Mouse (Mus musculus) G1E (cell line): ENCODE results near the gene Ap2b1. TPM values are rescaled to one million over a fixed set of nuclear protein-coding genes. Genes with fewer than 3 reads are reported as not detected.
"Not testable (repeated sequence)": the region's sequence is repeated elsewhere in the genome, so short reads cannot be mapped to it uniquely, and the experiment has no call there.

ENCODE experiments used
- ATAC-seq: 2 replicates; pipeline ENCODE4 v1.8.0; 2016; ENCODE audit warnings: mild to moderate bottlenecking; ENCODE audit not compliant: insufficient number of reproducible peaks, poor library complexity, low FRiP score, severe bottlenecking; ENCODE audit errors: extremely low read depth
- DNase-seq: peaks from one replicate; pipeline ENCODE4 v3.0.0; 2012; ENCODE audit warnings: low spot score
- H3K27me3 ChIP-seq: 2 replicates; pipeline ENCODE4 v1.6.1; 2012; ENCODE audit warnings: mild to moderate bottlenecking, low read length, inconsistent platforms; ENCODE audit not compliant: insufficient read depth
- H3K36me3 ChIP-seq: replicated peaks from 2 replicates; pipeline ENCODE3; 2012; ENCODE audit warnings: mild to moderate bottlenecking, inconsistent platforms
- H3K4me1 ChIP-seq: 2 replicates; pipeline ENCODE4 v1.6.1; 2012; ENCODE audit warnings: low read depth, low read length, inconsistent platforms, mixed read lengths; ENCODE audit not compliant: insufficient read depth
- H3K4me3 ChIP-seq: 2 replicates; pipeline ENCODE4 v1.5.1; 2012; ENCODE audit warnings: low read depth, mild to moderate bottlenecking, inconsistent platforms, low read length, moderate library complexity, mixed read lengths
- H3K9me3 ChIP-seq: replicated peaks from 2 replicates; pipeline ENCODE4 v1.6.1; 2012; ENCODE audit warnings: inconsistent platforms
- CTCF ChIP-seq: IDR thresholded peaks from 2 replicates; pipeline ENCODE4 v1.5.1; 2012; ENCODE audit warnings: low read depth, low read length, inconsistent platforms, mixed read lengths
- GATA1 ChIP-seq: IDR thresholded peaks from 2 replicates; pipeline ENCODE4 v1.6.1; 2012; ENCODE audit warnings: borderline replicate concordance, low read length, inconsistent platforms, mixed read lengths
- GATA2 ChIP-seq: IDR thresholded peaks from 2 replicates; pipeline ENCODE4 v1.6.1; 2012; ENCODE audit warnings: low read depth, low read length, inconsistent platforms, borderline replicate concordance
- POLR2AphosphoS5 ChIP-seq: IDR thresholded peaks from 2 replicates; pipeline ENCODE4 v1.6.1; 2012; ENCODE audit warnings: low read depth, low read length, inconsistent platforms; ENCODE audit not compliant: insufficient replicate concordance
- TAL1 ChIP-seq: conservative IDR thresholded peaks from 2 replicates; pipeline ENCODE4 v1.6.1; 2012; ENCODE audit warnings: low read depth, low read length, inconsistent platforms, mixed read lengths
- polyA plus RNA-seq: library from polyadenylated mRNA; stranded (reverse); fragments of >175 nt; gene quantifications from 2 replicates; pipeline ENCODE4 v1.2.3, GENCODE M21; 2012
- total RNA-seq, 2 experiments: library from RNA; stranded (forward) in 1 of 2; stranded (reverse) in 1 of 2; fragments of 200-1000 nt in 1 of 2; fragments of >200 nt in 1 of 2; fragmentation: Nextera tagmentation in 1 of 2; gene quantifications; 2 replicates each; pipeline ENCODE4 v1.2.3; 2014 to 2017

Gene Ap2b1
- total and polyA plus RNA-seq, 3 experiments, result 17.8 to 113 (median 76.5) TPM

DNA sequence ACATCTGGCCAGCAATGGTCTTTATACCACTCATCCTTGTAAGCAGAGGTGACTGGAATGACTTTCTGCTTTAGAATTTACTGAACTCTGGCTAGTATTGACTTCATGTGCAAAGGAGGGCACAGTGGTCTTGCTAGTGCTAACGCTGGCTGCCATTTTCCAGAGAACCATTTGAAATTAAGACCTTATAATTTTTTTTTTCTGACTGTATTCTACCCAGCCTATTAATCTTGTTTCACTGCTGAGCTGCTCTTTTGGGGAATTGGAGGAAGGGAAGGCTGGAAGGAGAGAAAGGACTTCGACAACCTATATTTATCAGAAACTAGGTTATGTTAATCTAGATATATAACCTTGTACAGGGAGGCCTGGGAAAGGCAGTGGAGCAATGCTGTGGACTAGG, 5.7 kb downstream of the Ap2b1 start:
- Histone ChIP-seq H3K9me3 (no peaks in the 10 kb centered on the region), H3K4me1 (peaks cover 36% of the 10 kb centered on the region), H3K36me3 (peaks cover 43% of the 10 kb centered on the region), H3K4me3 (no peak overlapping the region), H3K27me3 (no peaks in the 10 kb centered on the region)
- TF ChIP-seq CTCF, result no peak
- no peak for TF ChIP-seq POLR2AphosphoS5
- TF ChIP-seq GATA2, result no peak
- TF ChIP-seq TAL1, result no peak
- TF ChIP-seq GATA1, result no peak
- DNase-seq (no peak), ATAC-seq (no peak)

DNA sequence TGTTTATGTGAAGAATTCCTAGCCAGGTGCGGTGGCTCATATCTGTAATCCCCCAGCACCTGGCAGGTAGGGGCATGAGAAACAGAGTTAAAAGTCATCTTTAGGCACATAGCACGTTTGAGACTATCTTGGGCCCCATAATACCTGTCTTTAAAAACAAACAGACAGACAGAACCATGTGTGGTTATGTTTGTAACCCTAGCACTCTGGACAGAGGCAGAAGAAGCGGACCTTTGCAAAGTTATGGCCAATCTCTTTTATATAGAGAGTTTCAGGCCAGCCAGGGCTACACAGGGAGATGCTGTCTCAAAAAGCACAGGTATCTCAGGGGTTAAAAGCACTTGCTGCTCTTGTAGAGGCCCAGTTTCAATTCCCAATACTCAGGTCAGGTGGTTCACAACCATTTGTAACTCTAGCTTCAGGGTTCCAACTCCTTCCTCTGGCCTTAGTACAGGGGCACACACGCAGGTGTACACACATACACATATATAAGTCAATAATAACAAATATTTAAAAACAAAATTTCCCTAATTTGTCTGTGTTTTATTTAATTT, 8.0 kb downstream of the Ap2b1 start:
- Histone ChIP-seq H3K27me3 (no peaks in the 10 kb centered on the region), H3K4me3 (no peak overlapping the region), H3K36me3 (peaks cover 48% of the 10 kb centered on the region), H3K9me3 (no peaks in the 10 kb centered on the region), H3K4me1 (peaks cover 19% of the 10 kb centered on the region)
- TF ChIP-seq GATA2 (no peak), TAL1 (no peak), CTCF (no peak), POLR2AphosphoS5 (no peak), GATA1 (no peak)
- ATAC-seq (no peak), DNase-seq (no peak)

DNA sequence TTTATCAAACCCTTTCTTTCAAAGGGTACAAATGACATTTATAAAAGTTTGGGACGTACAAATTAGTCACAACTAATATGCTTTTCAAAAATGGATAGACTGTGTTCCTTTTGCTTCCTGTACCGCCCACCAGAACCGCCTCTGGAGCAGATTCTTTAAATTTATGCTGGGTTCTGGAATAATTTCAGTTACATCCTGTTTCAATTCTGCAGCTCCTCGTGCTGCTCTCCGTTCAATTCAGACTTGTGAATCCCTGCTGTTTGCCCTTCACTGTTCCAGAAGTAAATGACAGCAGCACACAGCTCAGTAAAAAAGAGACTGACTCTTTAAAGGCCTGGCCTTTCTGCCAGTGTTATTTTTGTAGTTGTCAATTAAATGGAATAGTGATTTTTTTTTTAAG, 13.6 kb downstream of the Ap2b1 start:
- Histone ChIP-seq H3K4me3 (no peak overlapping the region), H3K27me3 (no peaks in the 10 kb centered on the region), H3K4me1 (peaks cover 3% of the 10 kb centered on the region; the same call in 1 of the 2 replicates), H3K9me3 (no peaks in the 10 kb centered on the region), H3K36me3 (peaks cover 80% of the 10 kb centered on the region)
- no peak for ATAC-seq
- TF ChIP-seq TAL1 (no peak), POLR2AphosphoS5 (no peak), GATA2 (no peak), CTCF (no peak), GATA1 (no peak)
- DNase-seq, result no peak

DNA sequence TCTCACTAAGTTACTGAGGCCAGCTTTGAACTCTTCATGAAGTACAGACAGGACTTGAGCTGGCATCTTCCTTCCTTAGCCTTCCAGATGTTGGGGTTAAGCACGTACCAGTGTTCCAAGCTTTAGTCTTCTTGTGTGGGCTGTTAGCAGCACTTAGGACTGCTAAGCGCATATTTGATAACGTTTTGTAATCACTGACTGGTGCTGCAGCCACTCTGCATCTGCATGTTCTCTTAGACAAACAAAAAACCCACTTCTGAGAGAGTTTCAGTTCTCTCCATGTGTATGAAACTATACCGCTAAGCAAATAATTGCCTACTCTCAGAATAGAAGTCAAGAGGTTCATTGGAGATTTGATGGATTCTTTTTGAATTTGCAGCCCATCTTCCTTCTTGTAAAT, 20.2 kb downstream of the Ap2b1 start:
- ATAC-seq, result no peak

DNA sequence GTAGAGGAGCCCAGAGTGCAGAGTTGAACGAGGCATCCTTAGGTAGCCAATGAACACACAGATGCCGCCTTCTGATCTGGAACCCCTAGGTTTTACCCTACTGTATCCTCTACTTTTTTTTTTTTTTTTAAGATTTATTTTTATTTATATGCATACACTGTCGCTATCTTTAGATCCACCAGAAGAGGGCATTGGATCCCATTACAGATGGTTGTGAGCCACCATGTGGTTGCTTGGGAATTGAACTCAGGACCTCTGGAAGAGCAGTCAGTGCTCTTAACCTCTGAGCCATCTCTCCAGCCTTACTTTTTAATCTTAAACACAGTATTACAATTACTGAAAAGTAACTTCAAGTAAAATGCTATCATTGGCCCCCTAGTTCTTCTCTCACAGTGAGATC, 27.9 kb downstream of the Ap2b1 start:
- H3K4me1 ChIP-seq, H3K27me3 ChIP-seq, DNase-seq, ATAC-seq, H3K9me3 ChIP-seq, H3K4me3 ChIP-seq: not testable (repeated sequence)
- H3K36me3 ChIP-seq, result peaks cover 89% of the 10 kb centered on the region

More for the DNA sequence above, 20.2 kb downstream of the Ap2b1 start:
- Histone ChIP-seq H3K4me3 (no peak overlapping the region), H3K4me1 (peaks cover 3% of the 10 kb centered on the region; the same call in 1 of the 2 replicates), H3K36me3 (peaks cover 81% of the 10 kb centered on the region), H3K9me3 (no peaks in the 10 kb centered on the region), H3K27me3 (no peaks in the 10 kb centered on the region)
- TF ChIP-seq GATA1 (no peak), POLR2AphosphoS5 (no peak), CTCF (no peak), GATA2 (no peak), TAL1 (no peak)
- DNase-seq, result no peak

DNA sequence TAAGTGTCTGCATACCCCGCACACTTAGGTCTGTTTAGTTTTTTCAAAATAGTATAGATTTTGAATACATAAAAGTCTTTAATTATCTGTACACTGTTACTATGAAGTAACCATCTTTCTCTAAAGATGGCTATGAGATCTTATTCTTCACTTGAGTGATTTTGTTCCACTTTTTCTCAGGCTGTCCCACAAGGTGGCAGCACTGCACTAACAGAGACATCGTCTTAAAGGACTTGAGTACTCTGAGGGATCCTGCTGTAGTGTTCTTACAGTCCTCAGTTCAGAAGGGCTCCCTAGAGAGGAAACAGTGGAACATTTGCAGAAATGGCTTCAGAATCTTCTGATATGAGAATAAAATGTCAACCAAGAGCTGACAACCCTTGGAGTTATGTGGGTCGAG, 28.6 kb downstream of the Ap2b1 start:
- no peak overlapping the region for H3K4me3 ChIP-seq
- H3K36me3 ChIP-seq, result peaks cover 86% of the 10 kb centered on the region
- H3K4me1 ChIP-seq, result no peaks in the 10 kb centered on the region; the same call in 1 of the 2 replicates
- TF ChIP-seq POLR2AphosphoS5, result no peak
- TF ChIP-seq GATA1, result no peak
- TF ChIP-seq TAL1, result no peak
- TF ChIP-seq GATA2, result no peak
- no peak for TF ChIP-seq CTCF
- no peaks in the 10 kb centered on the region for H3K27me3 ChIP-seq
- no peak for DNase-seq
- no peak; the same call in 1 of the 2 replicates for ATAC-seq
- no peaks in the 10 kb centered on the region for H3K9me3 ChIP-seq
